Mouse (Mus musculus): ENCODE measurements at regions not wholly inside any gene's neighbourhood (a gene's known extent, or its start where the extent isn't known, plus 50 kb on each side); places are given as distances from the start of the nearest gene placed in this dataset.

- no peak for ATAC-seq
Observed at GRCm38 (mm10) chr2:45172382-45172781, 55.2 kb upstream of the Zeb2 start.

DNA sequence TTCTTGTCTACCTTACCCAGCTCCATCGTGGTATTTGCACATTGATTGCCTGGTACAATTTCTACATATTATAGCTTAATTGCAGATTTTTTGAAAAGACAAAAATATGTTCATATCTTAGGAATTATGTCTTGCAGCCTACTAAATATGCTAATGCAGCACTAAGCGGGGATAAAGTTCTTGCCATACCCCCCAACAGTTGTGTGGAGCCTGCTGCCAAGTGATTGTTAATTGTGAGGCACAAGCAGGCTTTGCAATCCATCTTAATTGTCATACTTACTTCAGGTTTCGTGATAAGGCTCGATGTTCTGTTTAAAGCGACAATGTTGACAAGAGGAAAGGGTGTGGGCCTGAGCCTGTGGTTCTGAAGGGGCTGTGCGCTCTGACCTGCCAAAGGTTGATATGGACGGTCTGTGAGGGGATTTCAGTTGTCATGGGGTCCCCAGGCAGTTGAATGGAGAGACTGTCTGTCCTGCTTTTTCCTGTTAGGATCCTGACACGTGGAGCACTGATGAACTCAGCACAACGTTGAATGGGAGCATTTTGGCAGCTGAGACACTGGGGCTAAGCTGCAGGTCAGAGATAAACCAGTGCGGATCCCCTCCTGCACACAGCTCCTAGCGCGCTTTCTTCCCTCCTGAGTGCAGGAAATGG lies 54.5 kb upstream of the Zeb2 start:
- ATAC-seq: no peak

- ATAC-seq: no peak
Observed at GRCm38 (mm10) chr2:45170272-45170671, 53.1 kb upstream of the Zeb2 start.

GRCm38 (mm10) chr2:45169429-45170070 lies 52.4 kb upstream of the Zeb2 start:
- ATAC-seq: no peak

- ATAC-seq: no peak
Observed at GRCm38 (mm10) chr2:45168606-45169005, 51.4 kb upstream of the Zeb2 start.
